Mouse (Mus musculus) embryonic facial prominence, embryonic 10.5 days (tissue): ENCODE measurements around the gene Gm49380. TPM values are rescaled to one million over a fixed set of nuclear protein-coding genes. Genes with fewer than 3 reads are reported as not detected.

Experiments used
- DNase-seq: peaks from one replicate; pipeline ENCODE4 v3.0.0-alpha.2; 2017; ENCODE audit warnings: low spot score
- H3K27ac ChIP-seq: fragments of 300-500 bp; sonication (generic); replicated peaks from 2 replicates; pipeline ENCODE4 v1.5.1; 2016; ENCODE audit warnings: mild to moderate bottlenecking
- H3K27me3 ChIP-seq: fragments of 300-500 bp; sonication (generic); replicated peaks from 2 replicates; pipeline ENCODE4 v1.6.1; 2016; ENCODE audit warnings: low read depth, mild to moderate bottlenecking; ENCODE audit not compliant: poor library complexity, severe bottlenecking
- H3K36me3 ChIP-seq: fragments of 300-500 bp; sonication (generic); replicated peaks from 2 replicates; pipeline ENCODE4 v1.6.1; 2016; ENCODE audit warnings: mild to moderate bottlenecking, moderate library complexity
- H3K4me1 ChIP-seq: fragments of 300-500 bp; sonication (generic); 2 replicates; pipeline ENCODE4 v1.6.1; 2016
- H3K4me3 ChIP-seq: fragments of 300-500 bp; sonication (generic); 2 replicates; pipeline ENCODE4 v1.5.1; 2016; ENCODE audit warnings: mild to moderate bottlenecking, moderate library complexity
- H3K9me3 ChIP-seq: fragments of 300-500 bp; sonication (generic); 2 replicates; pipeline ENCODE4 v1.6.1; 2016; ENCODE audit warnings: mild to moderate bottlenecking
- WGBS: fragments of 180-500 bp; shearing (Covaris S2); methylation state at CpG from one replicate; pipeline ENCODE4 v1.1.7; 2016; 5-methylcytosine and 5-hydroxymethylcytosine counted together
- polyA plus RNA-seq: library from polyadenylated mRNA; unstranded; fragments of >200 nt; fragmentation: Nextera tagmentation; extraction: Ambion mirVana; gene quantifications from 2 replicates; pipeline ENCODE4 v1.2.1, GENCODE M21; 2016

Gene Gm49380
- polyA plus RNA-seq, 1 experiment from 2014 or later = 0.31 TPM

- DNase-seq = no peak
- H3K36me3 ChIP-seq = no peaks in the 10 kb centered on the region
- no peak overlapping the region for H3K4me3 ChIP-seq
- 92% methylated on average over 4 of the region's 4 CpGs for WGBS
- no peaks in the 10 kb centered on the region for H3K9me3 ChIP-seq
- H3K27ac ChIP-seq = no peak overlapping the region
- H3K4me1 ChIP-seq = no peaks in the 10 kb centered on the region
- H3K27me3 ChIP-seq = no peaks in the 10 kb centered on the region
Measured at GRCm38 (mm10) chr9:44030646-44031045, 82.7 kb downstream of the Gm49380 start.

GRCm38 (mm10) chr9:44029580-44030236 is 83.6 kb downstream of the Gm49380 start:
- WGBS = 67% methylated on average over 5 of the region's 5 CpGs

GRCm38 (mm10) chr9:44024096-44024495 is 89.2 kb downstream of the Gm49380 start:
- Histone ChIP-seq H3K4me3 (no peak overlapping the region), H3K9me3 (no peaks in the 10 kb centered on the region), H3K4me1 (peaks cover 5% of the 10 kb centered on the region; the same call in 1 of the 2 replicates), H3K36me3 (no peaks in the 10 kb centered on the region), H3K27me3 (0 out of 2 replicates have a peak, but pooled peaks cover 4% of the 10 kb centered on the region), H3K27ac (no peak overlapping the region)
- DNase-seq = no peak
- WGBS = 78% methylated on average over 3 of the region's 3 CpGs

More at GRCm38 (mm10) chr9:44029580-44030236, 83.6 kb downstream of the Gm49380 start:
- Histone ChIP-seq H3K9me3 (no peaks in the 10 kb centered on the region), H3K27me3 (no peaks in the 10 kb centered on the region), H3K4me3 (no peak overlapping the region), H3K4me1 (no peaks in the 10 kb centered on the region), H3K27ac (no peak overlapping the region), H3K36me3 (no peaks in the 10 kb centered on the region)
- DNase-seq = no peak

GRCm38 (mm10) chr9:44022100-44022847 is 91.0 kb downstream of the Gm49380 start:
- H3K27ac ChIP-seq = no peak overlapping the region
- peaks cover 5% of the 10 kb centered on the region; the same call in 1 of the 2 replicates for H3K4me1 ChIP-seq
- no peaks in the 10 kb centered on the region for H3K36me3 ChIP-seq
- 0 out of 2 replicates have a peak, but pooled peaks cover 4% of the 10 kb centered on the region for H3K27me3 ChIP-seq
- WGBS = 71% methylated on average over 8 of the region's 8 CpGs
- DNase-seq = no peak
- H3K9me3 ChIP-seq = no peaks in the 10 kb centered on the region
- H3K4me3 ChIP-seq = no peak overlapping the region

- DNase-seq = no peak
- H3K4me3 ChIP-seq = no peak overlapping the region
- no peak overlapping the region for H3K27ac ChIP-seq
- WGBS = 83% methylated on average over 7 of the region's 7 CpGs
- H3K9me3 ChIP-seq = no peaks in the 10 kb centered on the region
- H3K27me3 ChIP-seq = 0 out of 2 replicates have a peak, but pooled peaks cover 4% of the 10 kb centered on the region
- peaks cover 5% of the 10 kb centered on the region; the same call in 1 of the 2 replicates for H3K4me1 ChIP-seq
- no peaks in the 10 kb centered on the region for H3K36me3 ChIP-seq
Measured at GRCm38 (mm10) chr9:44020001-44020400, 93.3 kb downstream of the Gm49380 start.

- H3K9me3 ChIP-seq = no peaks in the 10 kb centered on the region
- H3K4me3 ChIP-seq = no peak overlapping the region
- H3K27me3 ChIP-seq = 0 out of 2 replicates have a peak, but pooled peaks cover 7% of the 10 kb centered on the region
- H3K36me3 ChIP-seq = no peaks in the 10 kb centered on the region
- no peak for DNase-seq
- H3K27ac ChIP-seq = no peak overlapping the region
- 76% methylated on average over 5 of the region's 5 CpGs for WGBS
- peaks cover 8% of the 10 kb centered on the region; the same call in 1 of the 2 replicates for H3K4me1 ChIP-seq
Measured at GRCm38 (mm10) chr9:44017846-44018245, 95.5 kb downstream of the Gm49380 start.

Other genes with a start within 250 kb of the Gm49380 start
- gene Thy1, start 70.1 kb downstream of the Gm49380 start, polyA plus RNA-seq = 0.39 and 0.41 TPM in 2 replicates
- gene Usp2, start 46.5 kb downstream of the Gm49380 start, polyA plus RNA-seq = 10.7 and 12.0 TPM in 2 replicates
- 0.09 and 0.12 TPM in 2 replicates for gene Mfrp, start 11.8 kb downstream of the Gm49380 start, polyA plus RNA-seq
- 0.27 and 0.75 TPM in 2 replicates for gene C1qtnf5, start 6.3 kb downstream of the Gm49380 start, polyA plus RNA-seq
- 80.1 and 80.9 TPM in 2 replicates for gene Rnf26, start within 50 bp of the Gm49380 start, polyA plus RNA-seq
- gene Mcam, start 21.0 kb upstream of the Gm49380 start, polyA plus RNA-seq = 11.2 and 12.3 TPM in 2 replicates
- gene Cbl, start 120.5 kb upstream of the Gm49380 start, polyA plus RNA-seq = 25.4 and 25.5 TPM in 2 replicates
- not detected in 2 replicates for gene Ccdc153, start 127.2 kb upstream of the Gm49380 start, polyA plus RNA-seq
- gene Pdzd3, start 138.0 kb upstream of the Gm49380 start, polyA plus RNA-seq = 0.09 TPM in 1 of 2 replicates, not detected in the other
- 1.9 and 2.4 TPM in 2 replicates for gene Nlrx1, start 155.1 kb upstream of the Gm49380 start, polyA plus RNA-seq
- 2.6 and 3.1 TPM in 2 replicates for gene Abcg4, start 175.1 kb upstream of the Gm49380 start, polyA plus RNA-seq
- 29.6 and 31.4 TPM in 2 replicates for gene Hinfp, start 192.2 kb upstream of the Gm49380 start, polyA plus RNA-seq
- 6.8 and 7.8 TPM in 2 replicates for gene C2cd2l, start 206.8 kb upstream of the Gm49380 start, polyA plus RNA-seq
- gene Dpagt1, start 212.5 kb upstream of the Gm49380 start, polyA plus RNA-seq = 53.8 and 53.9 TPM in 2 replicates
- gene H2afx, start 221.2 kb upstream of the Gm49380 start, polyA plus RNA-seq = 601 and 615 TPM in 2 replicates
- gene Hmbs, start 230.7 kb upstream of the Gm49380 start, polyA plus RNA-seq = 167 and 175 TPM in 2 replicates
- 30.7 and 30.9 TPM in 2 replicates for gene Vps11, start 248.2 kb upstream of the Gm49380 start, polyA plus RNA-seq